Mouse (Mus musculus): ENCODE measurements at regions not wholly inside any gene's neighbourhood (a gene's known extent, or its start where the extent isn't known, plus 50 kb on each side); places are given as distances from the start of the nearest gene placed in this dataset.

DNA sequence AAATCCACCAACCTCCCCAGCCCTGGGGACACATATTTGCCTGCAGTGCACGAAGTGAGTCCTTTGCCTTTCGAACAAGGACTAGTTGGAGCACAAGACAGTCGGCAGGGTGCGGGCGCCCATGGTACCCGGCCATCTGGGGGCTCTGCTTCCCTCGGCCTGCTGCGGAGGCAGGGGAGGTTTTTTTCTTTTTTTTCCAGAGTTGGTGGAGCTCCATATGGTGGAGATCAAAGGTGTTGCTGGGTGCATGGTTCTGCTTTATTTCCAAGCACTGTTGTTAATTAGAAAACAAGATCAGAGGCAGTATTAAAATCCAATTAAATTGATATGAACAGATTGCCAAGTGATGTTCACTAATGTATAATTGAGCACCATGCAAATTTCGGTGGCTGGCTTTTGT, 225.4 kb downstream of the Bcl11b start:
- no peaks in the 10 kb centered on the region for H3K4me1 ChIP-seq

DNA sequence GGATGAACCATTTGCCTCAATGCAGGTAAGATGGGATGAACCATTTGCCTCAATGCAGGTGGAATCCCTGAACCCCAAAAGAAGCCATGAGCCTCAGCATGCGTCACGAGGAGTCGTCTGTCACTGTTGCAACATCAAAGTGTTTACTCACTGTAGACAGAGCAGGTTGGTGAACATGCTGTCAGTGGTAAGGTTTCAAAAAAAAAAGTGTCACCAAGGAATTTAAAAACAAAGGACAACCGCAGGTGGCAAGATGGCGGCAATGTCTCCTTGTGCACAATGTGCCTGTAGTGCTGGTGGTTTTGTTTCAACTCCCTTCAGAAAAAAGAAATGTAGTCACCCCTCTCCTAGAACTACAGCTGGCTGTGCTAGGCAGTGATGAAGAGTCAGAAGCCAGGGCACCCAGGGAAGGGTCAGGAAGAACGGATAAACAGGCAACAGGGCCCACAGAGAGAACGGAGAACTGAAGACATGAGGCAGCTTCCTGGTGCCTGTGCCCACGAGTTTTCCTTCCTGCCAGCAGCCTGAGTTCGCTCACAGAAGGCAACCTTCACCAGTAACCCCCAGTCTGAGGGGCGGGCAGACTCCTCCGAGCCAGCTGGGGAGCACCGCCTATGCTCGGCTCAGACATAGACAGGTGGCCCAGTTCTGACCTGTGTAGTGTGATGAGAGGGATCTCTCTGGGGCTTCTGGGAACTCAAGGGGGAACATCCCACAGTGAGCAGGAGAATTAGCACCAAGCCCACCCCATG, 223.9 kb downstream of the Bcl11b start:
- Histone ChIP-seq H3K9me3 (no peaks in the 10 kb centered on the region), H3K4me3 (no peak overlapping the region), H3K27ac (no peak overlapping the region), H3K27me3 (no peaks in the 10 kb centered on the region), H3K4me1 (no peaks in the 10 kb centered on the region), H3K9ac (no peak overlapping the region), H3K4me2 (no peak overlapping the region), H3K36me3 (no peaks in the 10 kb centered on the region)
- no peak for ATAC-seq (ENCODE audit: borderline replicate concordance, extremely low read depth, low FRiP score, low TSS enrichment)
- 77% methylated on average over 13 of the region's 13 CpGs for WGBS

More for the DNA sequence above, 225.4 kb downstream of the Bcl11b start:
- Histone ChIP-seq H3K27me3 (no peaks in the 10 kb centered on the region), H3K4me3 (no peak overlapping the region), H3K9me3 (no peaks in the 10 kb centered on the region), H3K27ac (no peak overlapping the region), H3K4me2 (no peak overlapping the region), H3K36me3 (no peaks in the 10 kb centered on the region), H3K9ac (no peak overlapping the region)
- 48% methylated on average over 9 of the region's 9 CpGs for WGBS
- no peak for ATAC-seq (ENCODE audit: borderline replicate concordance, extremely low read depth, low FRiP score, low TSS enrichment)

- WGBS: 74% methylated on average over 3 of the region's 3 CpGs
- no peak overlapping the region for H3K4me3 ChIP-seq
- H3K9me3 ChIP-seq: no peaks in the 10 kb centered on the region
- no peak overlapping the region for H3K9ac ChIP-seq
- H3K4me2 ChIP-seq: no peak overlapping the region
- no peaks in the 10 kb centered on the region for H3K4me1 ChIP-seq
- no peak for ATAC-seq (ENCODE audit: borderline replicate concordance, extremely low read depth, low FRiP score, low TSS enrichment)
- no peaks in the 10 kb centered on the region for H3K27me3 ChIP-seq
- no peaks in the 10 kb centered on the region for H3K36me3 ChIP-seq
- H3K27ac ChIP-seq: no peak overlapping the region
Observed at GRCm38 (mm10) chr12:107782147-107782546, 221.3 kb downstream of the Bcl11b start.

GRCm38 (mm10) chr12:107783831-107784230, 219.6 kb downstream of the Bcl11b start:
- ATAC-seq (ENCODE audit: borderline replicate concordance, extremely low read depth, low FRiP score, low TSS enrichment): no peak
- H3K27ac ChIP-seq: no peak overlapping the region
- H3K9me3 ChIP-seq: no peaks in the 10 kb centered on the region
- H3K27me3 ChIP-seq: no peaks in the 10 kb centered on the region
- H3K4me1 ChIP-seq: no peaks in the 10 kb centered on the region
- H3K36me3 ChIP-seq: no peaks in the 10 kb centered on the region
- WGBS: 67% methylated on average over 7 of the region's 7 CpGs
- no peak overlapping the region for H3K9ac ChIP-seq
- no peak overlapping the region for H3K4me3 ChIP-seq
- no peak overlapping the region for H3K4me2 ChIP-seq

DNA sequence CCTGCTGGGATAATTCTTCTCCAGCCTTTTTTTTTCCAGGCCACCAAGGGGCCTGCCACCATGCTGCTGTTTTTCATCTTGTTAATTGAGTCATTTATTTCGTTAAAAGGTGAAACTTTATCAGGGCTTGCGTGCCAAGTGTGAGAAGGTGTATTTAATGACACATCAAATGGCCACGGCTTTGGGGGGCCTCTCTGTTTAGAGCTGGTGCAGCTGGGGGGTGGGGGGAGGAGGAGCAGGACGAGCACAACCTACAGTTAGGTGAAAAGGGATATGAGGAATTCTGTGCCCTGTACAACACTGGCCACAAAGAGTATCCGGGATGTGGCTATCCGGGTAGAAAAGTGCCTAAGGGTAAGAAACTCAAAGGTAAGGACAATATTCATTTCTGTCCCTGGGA, 213.6 kb downstream of the Bcl11b start:
- Histone ChIP-seq H3K27me3 (no peaks in the 10 kb centered on the region), H3K4me2 (no peak overlapping the region), H3K9ac (no peak overlapping the region), H3K36me3 (no peaks in the 10 kb centered on the region), H3K9me3 (no peaks in the 10 kb centered on the region), H3K4me3 (no peak overlapping the region), H3K4me1 (no peaks in the 10 kb centered on the region), H3K27ac (no peak overlapping the region)
- WGBS: 45% methylated on average over 6 of the region's 6 CpGs
- ATAC-seq (ENCODE audit: borderline replicate concordance, extremely low read depth, low FRiP score, low TSS enrichment): no peak

DNA sequence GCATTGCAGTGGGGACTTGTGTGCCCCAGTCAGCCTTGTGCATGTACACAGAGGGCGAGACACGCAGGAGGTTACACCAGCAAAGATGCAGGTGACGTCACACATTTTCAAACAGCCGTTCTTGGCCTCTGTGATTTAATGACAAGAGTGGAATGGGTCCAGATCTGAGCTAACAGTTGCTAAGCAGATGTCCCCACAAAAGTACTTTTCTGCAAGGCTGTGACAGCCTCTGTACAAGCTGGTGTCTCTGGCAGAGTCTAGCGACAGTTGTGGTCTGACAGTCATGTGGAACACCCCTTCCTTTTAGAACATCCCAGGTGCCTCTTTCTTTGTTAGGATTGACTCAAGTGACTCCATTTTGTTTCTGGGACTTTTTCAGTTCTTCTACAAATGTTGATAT, 203.1 kb downstream of the Bcl11b start:
- H3K27ac ChIP-seq: no peak overlapping the region
- H3K4me1 ChIP-seq: no peaks in the 10 kb centered on the region
- no peaks in the 10 kb centered on the region for H3K9me3 ChIP-seq
- H3K36me3 ChIP-seq: no peaks in the 10 kb centered on the region
- H3K9ac ChIP-seq: no peak overlapping the region
- H3K4me2 ChIP-seq: no peak overlapping the region
- H3K4me3 ChIP-seq: no peak overlapping the region
- no peak for ATAC-seq (ENCODE audit: borderline replicate concordance, extremely low read depth, low FRiP score, low TSS enrichment)
- 81% methylated on average over 5 of the region's 5 CpGs for WGBS
- no peaks in the 10 kb centered on the region for H3K27me3 ChIP-seq

GRCm38 (mm10) chr12:107807634-107808033, 195.8 kb downstream of the Bcl11b start:
- no peak overlapping the region for H3K4me3 ChIP-seq
- H3K27ac ChIP-seq: no peak overlapping the region
- H3K9ac ChIP-seq: no peak overlapping the region; the same call in 1 of the 2 replicates
- H3K4me2 ChIP-seq: no peak overlapping the region
- H3K9me3 ChIP-seq: no peaks in the 10 kb centered on the region
- ATAC-seq (ENCODE audit: borderline replicate concordance, extremely low read depth, low FRiP score, low TSS enrichment): peak; percentile 44; the same call in 1 of the 2 replicates
- H3K36me3 ChIP-seq: no peaks in the 10 kb centered on the region
- peaks cover 13% of the 10 kb centered on the region for H3K4me1 ChIP-seq
- WGBS: 8% methylated on average over 11 of the region's 11 CpGs
- peaks cover 13% of the 10 kb centered on the region; the same call in 1 of the 2 replicates for H3K27me3 ChIP-seq

DNA sequence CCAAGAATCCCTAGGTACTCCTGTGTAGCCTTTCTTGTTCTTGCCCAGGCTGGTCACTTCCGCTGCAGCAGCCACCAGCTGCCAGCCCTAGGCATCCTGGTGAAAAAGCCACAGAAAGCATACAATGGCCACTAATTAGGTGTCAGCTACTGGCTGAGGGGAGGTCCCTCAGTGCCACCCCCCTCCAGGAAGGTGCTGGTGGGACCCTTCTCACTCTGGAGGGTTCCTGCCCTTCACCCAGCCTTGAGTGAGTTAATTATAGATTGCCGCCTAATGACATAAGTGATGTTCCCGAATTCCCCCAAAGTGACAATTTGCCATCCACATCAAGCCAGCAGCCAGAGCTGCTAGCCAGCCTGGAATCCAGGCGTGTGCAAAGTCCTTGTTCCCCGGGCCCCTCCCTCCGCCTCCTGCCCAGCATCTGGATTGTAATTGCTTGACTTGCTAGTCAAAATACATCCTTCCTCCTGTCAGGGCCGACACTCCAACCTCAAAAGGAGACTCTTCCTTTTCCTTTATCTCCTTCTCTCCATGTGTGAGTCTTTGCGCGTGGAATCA, 195.2 kb downstream of the Bcl11b start:
- Histone ChIP-seq H3K9me3 (no peaks in the 10 kb centered on the region), H3K9ac (no peak overlapping the region), H3K4me1 (peaks cover 13% of the 10 kb centered on the region), H3K36me3 (no peaks in the 10 kb centered on the region), H3K27ac (no peak overlapping the region), H3K4me2 (no peak overlapping the region), H3K4me3 (no peak overlapping the region), H3K27me3 (peaks cover 13% of the 10 kb centered on the region; the same call in 1 of the 2 replicates)
- no peak for ATAC-seq (ENCODE audit: borderline replicate concordance, extremely low read depth, low FRiP score, low TSS enrichment)
- WGBS: 46% methylated on average over 9 of the region's 9 CpGs

DNA sequence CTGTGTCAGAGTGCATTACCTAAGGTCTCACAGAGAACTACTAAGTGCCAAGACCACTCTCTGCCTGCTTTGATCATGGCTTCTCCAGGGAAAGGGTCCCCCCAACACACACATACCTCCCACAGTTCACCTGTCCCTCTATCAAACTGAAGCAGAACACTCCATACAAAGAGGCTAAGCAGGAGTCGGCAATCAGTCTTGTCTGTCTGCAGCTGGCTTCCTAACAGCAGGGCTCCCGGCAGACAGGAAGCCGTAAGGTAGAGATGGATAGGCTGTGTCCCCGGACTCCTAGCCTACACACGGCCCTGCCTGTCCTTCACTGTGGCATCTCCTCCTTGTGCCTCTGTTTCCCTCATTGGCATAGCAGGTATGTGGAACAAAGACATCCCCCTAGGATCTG, 192.2 kb downstream of the Bcl11b start:
- no peak overlapping the region for H3K9ac ChIP-seq
- H3K4me1 ChIP-seq: peaks cover 13% of the 10 kb centered on the region
- ATAC-seq (ENCODE audit: borderline replicate concordance, extremely low read depth, low FRiP score, low TSS enrichment): no peak
- no peaks in the 10 kb centered on the region for H3K9me3 ChIP-seq
- no peak overlapping the region for H3K4me2 ChIP-seq
- no peak overlapping the region for H3K4me3 ChIP-seq
- peaks cover 13% of the 10 kb centered on the region; the same call in 1 of the 2 replicates for H3K27me3 ChIP-seq
- 20% methylated on average over 5 of the region's 5 CpGs for WGBS
- no peak overlapping the region for H3K27ac ChIP-seq
- H3K36me3 ChIP-seq: no peaks in the 10 kb centered on the region

DNA sequence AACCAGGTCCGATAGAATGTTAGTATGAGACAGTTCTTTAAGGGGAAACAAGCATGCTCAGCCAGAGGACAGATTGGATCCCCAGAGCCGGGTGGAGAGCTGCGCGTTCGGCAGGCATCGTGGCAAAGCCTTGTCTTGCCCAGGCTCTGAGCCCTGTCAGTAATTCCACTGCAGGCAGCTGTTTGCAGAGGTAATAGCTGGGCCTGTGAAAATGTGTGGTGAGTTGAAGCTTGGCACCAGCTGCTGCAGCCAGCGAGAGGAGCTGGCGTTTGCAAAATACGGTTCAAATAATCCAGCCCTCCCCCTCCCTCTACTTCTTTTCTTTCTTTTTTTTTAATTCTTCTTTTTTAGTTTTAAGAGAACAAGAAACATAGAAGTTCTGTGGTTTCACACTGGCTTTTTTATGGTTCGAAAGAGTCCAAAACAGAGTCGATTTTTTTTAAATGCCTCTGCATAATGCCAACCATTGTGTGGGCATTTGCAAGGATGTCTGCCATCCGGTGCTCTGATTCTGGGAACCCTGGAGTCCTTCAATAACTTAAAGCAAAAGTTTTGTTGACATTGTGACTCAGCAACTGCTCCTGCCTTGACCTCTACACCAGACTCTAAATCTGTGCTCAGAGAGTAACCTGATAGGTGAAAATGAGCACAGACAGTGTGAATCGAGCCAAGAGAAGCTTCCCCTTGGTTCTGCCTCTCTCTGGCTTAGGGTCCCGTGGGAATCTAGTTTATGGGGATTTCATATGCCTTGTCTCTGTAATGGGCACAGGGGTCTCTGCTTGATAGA, 190.7 kb downstream of the Bcl11b start:
- WGBS: 59% methylated on average over 14 of the region's 14 CpGs
- H3K9ac ChIP-seq: no peak overlapping the region

DNA sequence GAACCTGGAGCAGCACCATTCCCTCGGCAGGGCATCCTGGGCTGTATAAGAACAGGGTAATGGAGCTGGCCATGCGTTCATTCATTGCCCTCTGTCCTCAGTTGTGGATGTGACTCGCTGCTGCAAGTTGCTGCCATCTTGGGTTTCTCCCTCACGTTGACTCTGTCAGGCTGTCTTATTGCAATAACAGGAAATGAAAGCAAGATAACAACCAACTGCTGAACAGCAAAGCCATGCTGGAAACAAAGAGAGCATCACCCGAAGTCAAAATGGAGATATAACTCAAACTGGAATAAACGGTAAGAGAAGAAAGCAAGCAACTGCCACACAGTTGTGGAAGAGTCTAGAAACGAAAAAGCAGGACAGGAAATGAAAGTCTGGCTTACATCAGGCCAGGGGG, 188.5 kb downstream of the Bcl11b start:
- Histone ChIP-seq H3K27me3 (no peaks in the 10 kb centered on the region), H3K36me3 (no peaks in the 10 kb centered on the region), H3K27ac (no peak overlapping the region), H3K9me3 (no peaks in the 10 kb centered on the region), H3K4me1 (peaks cover 4% of the 10 kb centered on the region; the same call in 1 of the 2 replicates), H3K4me3 (no peak overlapping the region), H3K4me2 (no peak overlapping the region), H3K9ac (no peak overlapping the region)
- WGBS: 68% methylated on average over 7 of the region's 7 CpGs
- ATAC-seq (ENCODE audit: borderline replicate concordance, extremely low read depth, low FRiP score, low TSS enrichment): no peak

More for the DNA sequence above, 190.7 kb downstream of the Bcl11b start:
- 0 out of 2 replicates have a peak, but pooled peaks have one; percentile 35 for ATAC-seq (ENCODE audit: borderline replicate concordance, extremely low read depth, low FRiP score, low TSS enrichment)
- H3K27me3 ChIP-seq: peaks cover 10% of the 10 kb centered on the region; the same call in 1 of the 2 replicates
- H3K4me3 ChIP-seq: no peak overlapping the region
- no peak overlapping the region for H3K4me2 ChIP-seq
- 0 out of 2 replicates have a peak overlapping the region, but pooled peaks have one; percentile 34 for H3K27ac ChIP-seq
- H3K4me1 ChIP-seq: peaks cover 8% of the 10 kb centered on the region
- no peaks in the 10 kb centered on the region for H3K9me3 ChIP-seq
- no peaks in the 10 kb centered on the region for H3K36me3 ChIP-seq

All from lung, embryonic 15.5 days (tissue).